Mouse (Mus musculus) erythroblast, embryonic 14.5 days (primary cell): ENCODE results near the gene Kcnk1. TPM values are rescaled to one million over a fixed set of nuclear protein-coding genes. Genes with fewer than 3 reads are reported as not detected.

Source experiments
- H3K27me3 ChIP-seq: 2 replicates; pipeline ENCODE4 v1.6.1; 2012; ENCODE audit warnings: inconsistent platforms; ENCODE audit not compliant: control insufficient read depth
- H3K36me3 ChIP-seq: 2 replicates; pipeline ENCODE4 v1.6.1; 2012; ENCODE audit warnings: mild to moderate bottlenecking, inconsistent platforms; ENCODE audit not compliant: control insufficient read depth
- H3K4me1 ChIP-seq: 2 replicates; pipeline ENCODE4 v1.6.1; 2012; ENCODE audit warnings: inconsistent platforms; ENCODE audit not compliant: control insufficient read depth
- H3K4me3 ChIP-seq: replicated peaks from 2 replicates; pipeline ENCODE3; 2012; ENCODE audit warnings: moderate library complexity, mild to moderate bottlenecking, inconsistent platforms
- H3K9me3 ChIP-seq: 2 replicates; pipeline ENCODE4 v1.6.1; 2012; ENCODE audit warnings: low read length, inconsistent platforms, mixed read lengths; ENCODE audit not compliant: control insufficient read depth
- GATA1 ChIP-seq: IDR thresholded peaks from 2 replicates; pipeline ENCODE4 v1.6.1; 2012; ENCODE audit warnings: low read length, inconsistent platforms, mixed read lengths
- TAL1 ChIP-seq: IDR thresholded peaks from 3 replicates; pipeline ENCODE4 v1.6.1; 2012; ENCODE audit warnings: low read length, inconsistent platforms, mixed read lengths
- polyA plus RNA-seq: library from polyadenylated mRNA; stranded (reverse); fragments of >175 nt; gene quantifications from 2 replicates; pipeline ENCODE4 v1.2.3, GENCODE M21; 2012

Gene Kcnk1
- polyA plus RNA-seq, 1 experiment = not detected

- TF ChIP-seq TAL1 = no peak
- no peak for TF ChIP-seq GATA1
These were observed 7.0 kb upstream of the Kcnk1 start for GRCm38 (mm10) chr8:125987996-125988395.

GRCm38 (mm10) chr8:125993636-125994035, 1.3 kb upstream of the Kcnk1 start:
- H3K4me1 ChIP-seq = no peaks in the 10 kb centered on the region
- TF ChIP-seq TAL1 (no peak), GATA1 (no peak)
- H3K9me3 ChIP-seq = no peaks in the 10 kb centered on the region
- H3K36me3 ChIP-seq = no peaks in the 10 kb centered on the region
- H3K4me3 ChIP-seq = no peak overlapping the region
- peaks cover 45% of the 10 kb centered on the region for H3K27me3 ChIP-seq

More at GRCm38 (mm10) chr8:125987996-125988395, 7.0 kb upstream of the Kcnk1 start:
- H3K4me1 ChIP-seq = peaks cover 3% of the 10 kb centered on the region
- H3K9me3 ChIP-seq = no peaks in the 10 kb centered on the region
- H3K4me3 ChIP-seq = no peak overlapping the region
- no peaks in the 10 kb centered on the region for H3K36me3 ChIP-seq
- H3K27me3 ChIP-seq = peaks cover 5% of the 10 kb centered on the region

- peaks cover 43% of the 10 kb centered on the region for H3K27me3 ChIP-seq
- H3K4me3 ChIP-seq = no peak overlapping the region
- no peaks in the 10 kb centered on the region for H3K9me3 ChIP-seq
- TF ChIP-seq GATA1 (no peak), TAL1 (no peak)
- H3K4me1 ChIP-seq = no peaks in the 10 kb centered on the region
- H3K36me3 ChIP-seq = no peaks in the 10 kb centered on the region
These were observed 1.3 kb downstream of the Kcnk1 start for GRCm38 (mm10) chr8:125996031-125996839.

- Histone ChIP-seq H3K4me3 (no peak overlapping the region), H3K4me1 (no peaks in the 10 kb centered on the region), H3K36me3 (no peaks in the 10 kb centered on the region), H3K27me3 (peaks cover 43% of the 10 kb centered on the region), H3K9me3 (no peaks in the 10 kb centered on the region)
- TF ChIP-seq GATA1 = no peak
These were observed 2.0 kb downstream of the Kcnk1 start for GRCm38 (mm10) chr8:125996980-125997379.

- TF ChIP-seq GATA1 = no peak
- no peak for TF ChIP-seq TAL1
- Histone ChIP-seq H3K4me3 (no peak overlapping the region), H3K36me3 (no peaks in the 10 kb centered on the region), H3K9me3 (no peaks in the 10 kb centered on the region), H3K4me1 (no peaks in the 10 kb centered on the region), H3K27me3 (peaks cover 43% of the 10 kb centered on the region)
These were observed 2.6 kb downstream of the Kcnk1 start for GRCm38 (mm10) chr8:125997550-125997949.

GRCm38 (mm10) chr8:125999842-126000395, 4.9 kb downstream of the Kcnk1 start:
- Histone ChIP-seq H3K9me3 (no peaks in the 10 kb centered on the region), H3K36me3 (no peaks in the 10 kb centered on the region), H3K4me3 (no peak overlapping the region), H3K27me3 (peaks cover 25% of the 10 kb centered on the region), H3K4me1 (no peaks in the 10 kb centered on the region)
- TF ChIP-seq GATA1 = no peak
- TF ChIP-seq TAL1 = no peak

GRCm38 (mm10) chr8:126003546-126003945, 8.6 kb downstream of the Kcnk1 start:
- no peaks in the 10 kb centered on the region for H3K9me3 ChIP-seq
- no peaks in the 10 kb centered on the region for H3K36me3 ChIP-seq
- H3K4me1 ChIP-seq = no peaks in the 10 kb centered on the region
- H3K27me3 ChIP-seq = no peaks in the 10 kb centered on the region; the same call in 1 of the 2 replicates
- TF ChIP-seq GATA1 (no peak), TAL1 (no peak)
- no peak overlapping the region for H3K4me3 ChIP-seq

GRCm38 (mm10) chr8:126004953-126005352, 10.0 kb downstream of the Kcnk1 start:
- Histone ChIP-seq H3K4me3 (no peak overlapping the region), H3K36me3 (no peaks in the 10 kb centered on the region), H3K4me1 (no peaks in the 10 kb centered on the region), H3K27me3 (no peaks in the 10 kb centered on the region), H3K9me3 (no peaks in the 10 kb centered on the region)
- no peak for TF ChIP-seq TAL1
- no peak for TF ChIP-seq GATA1

- Histone ChIP-seq H3K4me3 (no peak overlapping the region), H3K36me3 (no peaks in the 10 kb centered on the region), H3K9me3 (no peaks in the 10 kb centered on the region), H3K27me3 (no peaks in the 10 kb centered on the region), H3K4me1 (no peaks in the 10 kb centered on the region)
- no peak for TF ChIP-seq TAL1
- no peak for TF ChIP-seq GATA1
These were observed 11.5 kb downstream of the Kcnk1 start for GRCm38 (mm10) chr8:126006310-126006990.
